Mouse (Mus musculus): ENCODE measurements at regions not wholly inside any gene's neighbourhood (a gene's known extent, or its start where the extent isn't known, plus 50 kb on each side); places are given as distances from the start of the nearest gene placed in this dataset.

- DNase-seq (ENCODE audit: extremely low spot score), result no peak
Measured at GRCm38 (mm10) chr5:51840638-51841329, 273.3 kb upstream of the Ppargc1a start.

- DNase-seq (ENCODE audit: extremely low spot score), result no peak
Measured at GRCm38 (mm10) chr5:51839292-51839691, 271.8 kb upstream of the Ppargc1a start.

- no peak for DNase-seq (ENCODE audit: extremely low spot score)
Measured at GRCm38 (mm10) chr5:51830551-51830950, 263.0 kb upstream of the Ppargc1a start.

- no peak for DNase-seq (ENCODE audit: extremely low spot score)
Measured at GRCm38 (mm10) chr5:51830015-51830414, 262.5 kb upstream of the Ppargc1a start.

GRCm38 (mm10) chr5:51829606-51830005 is 262.1 kb upstream of the Ppargc1a start:
- no peak for DNase-seq (ENCODE audit: extremely low spot score)

- no peak for DNase-seq (ENCODE audit: extremely low spot score)
Measured at GRCm38 (mm10) chr5:51829020-51829419, 261.5 kb upstream of the Ppargc1a start.

GRCm38 (mm10) chr5:51826269-51826668 is 258.7 kb upstream of the Ppargc1a start:
- DNase-seq (ENCODE audit: extremely low spot score), result no peak

GRCm38 (mm10) chr5:51825584-51826088 is 258.1 kb upstream of the Ppargc1a start:
- DNase-seq (ENCODE audit: extremely low spot score), result no peak

GRCm38 (mm10) chr5:51824731-51825130 is 257.2 kb upstream of the Ppargc1a start:
- DNase-seq (ENCODE audit: extremely low spot score), result no peak

- no peak for DNase-seq (ENCODE audit: extremely low spot score)
Measured at GRCm38 (mm10) chr5:51823657-51824056, 256.1 kb upstream of the Ppargc1a start.

GRCm38 (mm10) chr5:51816258-51816657 is 248.7 kb upstream of the Ppargc1a start:
- DNase-seq (ENCODE audit: extremely low spot score), result no peak

GRCm38 (mm10) chr5:51811728-51812127 is 244.2 kb upstream of the Ppargc1a start:
- DNase-seq (ENCODE audit: extremely low spot score), result no peak

GRCm38 (mm10) chr5:51801486-51801885 is 234.0 kb upstream of the Ppargc1a start:
- no peak for DNase-seq (ENCODE audit: extremely low spot score)

- DNase-seq (ENCODE audit: extremely low spot score), result no peak
Measured at GRCm38 (mm10) chr5:51799371-51800035, 232.0 kb upstream of the Ppargc1a start.

- DNase-seq (ENCODE audit: extremely low spot score), result peak; percentile 4
Measured at GRCm38 (mm10) chr5:51794097-51794496, 226.6 kb upstream of the Ppargc1a start.

GRCm38 (mm10) chr5:51792950-51793349 is 225.4 kb upstream of the Ppargc1a start:
- no peak for DNase-seq (ENCODE audit: extremely low spot score)

- no peak for DNase-seq (ENCODE audit: extremely low spot score)
Measured at GRCm38 (mm10) chr5:51788768-51789167, 221.2 kb upstream of the Ppargc1a start.

GRCm38 (mm10) chr5:51783523-51783922 is 216.0 kb upstream of the Ppargc1a start:
- no peak for DNase-seq (ENCODE audit: extremely low spot score)

GRCm38 (mm10) chr5:51783099-51783498 is 215.6 kb upstream of the Ppargc1a start:
- DNase-seq (ENCODE audit: extremely low spot score), result no peak

- DNase-seq (ENCODE audit: extremely low spot score), result no peak
Measured at GRCm38 (mm10) chr5:51775502-51776145, 208.1 kb upstream of the Ppargc1a start.

- DNase-seq (ENCODE audit: extremely low spot score), result no peak
Measured at GRCm38 (mm10) chr5:51771655-51772054, 204.1 kb upstream of the Ppargc1a start.

- DNase-seq (ENCODE audit: extremely low spot score), result no peak
Measured at GRCm38 (mm10) chr5:51766111-51766510, 198.6 kb upstream of the Ppargc1a start.

GRCm38 (mm10) chr5:51764416-51764815 is 196.9 kb upstream of the Ppargc1a start:
- no peak for DNase-seq (ENCODE audit: extremely low spot score)
